Mouse (Mus musculus): ENCODE measurements around the gene Il4.

Gene Il4

DNA sequence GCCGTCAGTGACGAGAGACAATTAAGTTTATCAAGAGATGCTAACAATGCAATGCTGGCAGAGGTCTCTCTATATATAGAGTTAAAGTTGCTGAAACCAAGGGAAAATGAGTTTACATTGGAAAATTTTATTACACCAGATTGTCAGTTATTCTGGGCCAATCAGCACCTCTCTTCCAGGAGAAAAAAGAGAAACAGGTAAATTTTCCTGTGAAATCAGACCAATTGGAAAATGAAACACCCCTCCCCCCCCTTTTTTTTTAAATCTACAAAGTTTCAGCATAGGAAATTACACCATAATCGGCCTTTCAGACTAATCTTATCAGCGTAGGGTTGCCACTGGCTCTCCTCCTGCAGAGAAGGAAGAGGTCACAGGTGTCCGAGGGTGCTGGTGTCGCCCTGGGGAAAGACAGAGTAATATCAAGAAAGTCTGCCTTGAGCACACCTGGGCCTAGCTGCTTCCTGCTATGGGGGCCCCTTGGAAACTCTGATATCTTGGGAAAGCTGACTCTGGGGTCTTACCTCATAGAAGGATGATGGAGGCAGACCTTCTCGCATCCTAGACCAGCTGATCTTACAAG, at the start of gene Il4:
TSS of gene Il4 (minus strand) at position 51 of the 580 bp plus-strand sequence.
- no peak for DNase-seq (ENCODE audit: low spot score)

DNA sequence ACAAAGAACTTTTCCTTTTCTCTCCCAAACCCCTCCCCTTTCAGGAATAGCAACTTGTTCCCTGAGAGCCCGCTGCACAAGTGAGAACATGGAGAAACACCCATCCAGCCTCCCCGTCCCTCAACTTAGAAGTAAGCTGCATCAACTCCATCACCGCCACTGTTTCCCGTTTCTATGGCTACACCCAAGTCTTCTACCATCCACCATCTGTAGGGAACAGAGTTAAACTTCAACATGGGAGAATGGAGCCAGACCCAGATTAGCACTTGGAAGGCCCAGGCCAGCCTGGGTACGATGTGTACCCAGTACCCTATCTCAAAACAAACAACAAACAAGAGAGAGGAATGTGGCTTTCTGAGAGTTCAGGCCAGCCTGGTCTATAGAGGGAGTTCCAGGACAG, 45.6 kb upstream of the Il4 start:
- no peak for DNase-seq (ENCODE audit: low spot score)

DNA sequence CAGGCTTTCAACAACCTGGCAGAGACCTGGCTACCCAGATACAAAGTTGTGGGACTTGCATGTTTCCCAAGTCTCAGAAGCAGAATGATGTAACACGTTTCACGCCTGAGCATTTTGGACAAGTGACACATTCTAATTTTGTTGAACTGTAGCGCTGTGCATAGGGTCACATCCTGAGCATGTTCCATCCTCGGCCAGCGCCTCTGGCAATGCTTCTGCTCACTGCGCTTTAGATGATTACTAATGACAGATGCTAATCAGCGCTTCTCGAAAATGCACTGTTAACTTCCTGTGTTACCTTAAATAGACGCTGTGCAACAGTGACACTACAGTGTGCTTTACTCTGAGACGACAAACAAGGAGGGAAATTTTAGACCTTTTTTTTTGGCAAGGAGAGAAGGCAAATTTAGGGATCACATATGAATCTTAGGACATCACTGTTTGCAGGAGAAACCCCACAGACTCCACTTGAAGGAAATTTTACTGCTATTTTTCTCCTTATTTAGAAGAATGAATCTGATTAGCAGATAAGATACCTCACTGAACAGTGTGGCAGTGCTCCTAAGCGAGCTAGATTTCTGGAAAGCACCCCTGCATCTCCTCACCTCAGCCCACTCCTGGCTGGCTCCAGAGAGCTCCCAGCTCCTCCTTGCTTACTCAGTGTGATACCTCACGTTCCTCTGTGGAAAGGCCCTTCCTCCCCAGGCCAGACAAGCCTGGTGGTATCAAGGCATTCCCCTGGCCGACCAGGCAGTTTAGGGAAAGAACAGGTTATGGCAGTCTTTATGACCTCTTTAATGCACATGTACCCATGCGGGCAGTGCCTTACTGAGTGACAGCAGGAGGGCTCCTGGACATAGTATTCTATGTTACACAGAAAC, 44.6 kb upstream of the Il4 start:
- no peak for DNase-seq (ENCODE audit: low spot score)

DNA sequence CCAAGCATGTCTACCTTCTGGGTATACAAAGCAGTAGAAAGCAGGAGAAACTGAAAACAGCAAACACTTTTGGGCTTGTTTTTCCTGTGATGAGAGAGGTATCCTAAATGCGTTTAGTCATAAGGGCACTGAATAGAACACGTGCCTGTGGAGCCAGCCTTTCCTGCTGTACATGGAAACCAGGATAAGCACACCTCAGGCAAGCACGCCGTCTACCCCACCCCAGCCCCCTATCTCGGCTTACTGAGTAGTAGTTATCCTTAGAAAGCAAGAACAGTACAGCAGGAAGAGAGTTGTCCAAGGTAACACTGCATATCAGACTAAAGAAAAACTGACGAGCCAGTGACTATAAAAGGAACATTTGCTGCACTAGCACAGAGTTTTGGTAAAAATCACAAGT, 39.4 kb upstream of the Il4 start:
- no peak for DNase-seq (ENCODE audit: low spot score)

DNA sequence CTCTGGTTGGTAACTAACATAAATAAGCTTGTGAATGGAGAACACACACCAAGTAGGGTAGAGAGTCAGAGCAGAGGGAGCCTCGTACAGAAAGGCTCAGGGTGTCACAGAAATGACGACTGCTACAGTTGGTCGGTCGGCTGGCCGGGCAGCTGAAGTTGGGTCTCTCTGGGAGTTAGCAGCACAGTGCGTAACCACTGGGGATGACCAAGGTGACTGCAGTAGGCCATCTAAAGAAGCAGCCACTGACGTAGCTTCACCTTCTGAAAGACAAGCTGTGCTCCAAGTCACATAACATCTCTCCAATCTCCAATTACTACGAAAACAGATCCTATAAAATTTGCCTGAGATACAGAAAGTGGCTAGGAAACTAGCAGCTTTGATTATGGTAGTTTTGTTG, 38.9 kb upstream of the Il4 start:
- DNase-seq (ENCODE audit: low spot score): no peak

DNA sequence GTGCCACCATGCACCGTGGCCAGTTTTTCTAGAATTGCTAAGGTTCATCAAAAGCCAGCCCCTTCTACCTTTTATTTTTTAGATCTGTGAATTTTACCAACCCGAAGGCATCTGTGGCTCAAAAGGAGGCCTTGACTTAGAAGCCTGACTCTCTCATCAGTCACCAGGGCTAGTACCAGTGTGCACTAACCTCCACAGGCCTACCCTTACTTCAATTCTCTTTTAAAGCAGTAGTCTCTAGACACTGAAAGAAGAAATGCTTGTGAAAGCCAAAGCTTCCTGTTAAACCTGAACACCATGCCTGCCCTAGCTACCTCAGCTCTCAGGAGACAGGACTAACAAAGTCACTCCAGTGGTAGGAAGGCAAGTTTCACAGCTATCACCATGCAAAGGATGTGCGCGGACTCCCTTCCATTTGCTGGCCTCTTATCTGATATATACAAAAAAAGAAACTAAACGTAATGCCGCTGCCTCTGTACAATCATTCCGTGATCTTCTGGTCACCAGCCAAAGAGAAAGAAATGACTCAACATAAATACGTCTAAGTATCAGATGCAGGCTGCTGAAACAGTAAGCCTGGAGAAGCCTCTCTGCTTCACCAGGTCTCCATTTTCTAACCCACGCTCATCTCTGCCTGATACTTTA, 38.2 kb upstream of the Il4 start:
- no peak for DNase-seq (ENCODE audit: low spot score)

DNA sequence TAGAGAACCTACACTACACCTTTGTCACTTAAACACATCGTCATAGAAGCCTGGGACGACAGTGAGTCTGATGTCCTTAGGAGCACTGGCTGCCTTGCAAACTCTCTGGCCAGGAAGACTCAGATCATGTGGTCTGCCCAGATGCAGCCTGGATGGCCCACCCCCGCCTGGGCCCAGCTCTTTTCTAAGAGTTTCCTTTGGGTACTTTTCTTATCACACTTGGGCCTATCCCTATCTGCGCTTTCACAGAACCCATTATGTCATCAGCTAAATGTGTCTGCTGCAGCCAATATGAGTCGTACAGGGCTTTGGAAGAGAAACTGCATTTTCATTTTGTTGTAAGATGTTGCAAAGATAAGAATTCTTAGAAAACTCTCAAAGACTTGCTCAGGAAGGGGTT, 36.6 kb upstream of the Il4 start:
- DNase-seq (ENCODE audit: low spot score): no peak

DNA sequence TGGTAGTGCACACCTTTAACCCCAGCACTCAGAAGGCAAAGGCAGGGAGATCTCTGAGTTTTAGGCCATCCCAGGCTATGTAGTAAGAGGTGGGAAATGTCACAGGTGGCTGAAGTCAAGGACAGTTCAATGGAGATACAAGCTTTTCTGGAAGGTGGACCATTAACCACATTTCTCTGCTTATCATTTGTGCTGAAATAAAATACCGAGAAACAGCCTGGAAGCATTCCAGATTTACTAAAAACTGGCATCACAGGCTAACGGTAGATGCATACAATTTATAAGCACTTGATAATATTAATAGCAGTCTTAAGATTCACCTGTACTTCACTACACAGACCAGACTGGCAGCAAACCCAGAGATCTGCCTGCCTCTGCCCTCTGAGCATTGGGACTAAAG, 34.0 kb upstream of the Il4 start:
- DNase-seq (ENCODE audit: low spot score): no peak

DNA sequence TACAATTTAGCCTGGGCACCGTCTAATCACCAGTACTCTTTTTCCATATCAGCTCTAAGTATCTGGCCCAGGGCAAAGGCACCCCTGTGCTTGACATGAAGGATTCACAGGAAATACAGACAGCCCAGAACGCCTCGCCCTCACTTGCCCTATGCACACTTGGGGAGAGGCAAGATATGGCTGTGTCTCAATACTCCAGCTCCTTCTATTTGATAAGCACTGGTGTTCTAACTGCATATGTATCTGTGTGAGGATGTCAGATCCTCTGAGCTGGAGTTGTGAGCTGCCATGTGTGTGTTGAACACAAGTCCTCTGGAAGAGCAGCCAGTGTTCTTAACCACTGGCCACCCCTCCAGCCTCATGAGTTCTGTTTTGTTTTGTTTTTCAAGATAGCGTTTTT, 33.0 kb upstream of the Il4 start:
- no peak for DNase-seq (ENCODE audit: low spot score)

DNA sequence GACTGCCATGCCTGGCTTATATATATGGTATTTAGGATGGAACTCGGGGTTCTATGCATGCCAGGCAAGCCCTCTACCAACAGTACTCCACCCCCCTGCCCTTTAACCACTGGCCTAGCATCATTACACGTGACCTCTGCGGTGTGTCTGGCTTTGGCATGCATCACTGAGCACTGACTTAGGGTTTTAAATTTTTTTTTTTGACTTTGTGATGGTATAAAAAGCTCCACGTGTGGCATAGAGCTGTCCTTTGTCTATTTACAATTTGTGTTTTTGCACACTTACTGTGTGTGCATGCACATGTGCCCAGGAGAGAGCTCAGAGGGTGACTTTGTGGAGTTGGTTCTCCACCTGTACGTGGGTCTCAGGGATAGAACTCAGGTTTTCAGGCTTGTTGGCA, 25.5 kb upstream of the Il4 start:
- no peak for DNase-seq (ENCODE audit: low spot score)

DNA sequence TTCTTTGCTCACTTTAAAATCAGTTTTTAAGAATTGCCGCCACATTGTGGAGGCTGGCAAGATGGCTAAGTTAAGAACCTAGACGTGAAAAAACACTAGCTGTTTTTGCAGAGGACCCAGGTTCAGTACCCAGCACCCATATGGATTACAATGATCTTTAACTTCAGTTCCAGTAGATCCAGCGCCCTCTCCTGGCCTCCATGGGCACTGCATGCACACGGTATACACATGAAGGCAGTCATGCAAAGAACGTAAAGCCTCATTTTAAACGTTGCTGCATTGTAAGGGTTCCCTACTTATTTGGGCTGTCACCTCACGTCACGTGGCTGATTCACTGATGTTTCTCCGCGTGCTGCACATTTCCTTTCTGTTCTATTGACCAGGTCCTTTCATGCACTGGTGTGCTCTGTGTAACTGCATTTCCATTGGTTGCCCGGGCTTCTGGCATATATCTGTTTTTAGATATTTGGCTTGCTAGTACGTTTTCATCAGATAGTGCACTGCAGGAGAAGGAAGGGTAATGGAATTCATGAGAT, 24.3 kb upstream of the Il4 start:
- no peak for DNase-seq (ENCODE audit: low spot score)

DNA sequence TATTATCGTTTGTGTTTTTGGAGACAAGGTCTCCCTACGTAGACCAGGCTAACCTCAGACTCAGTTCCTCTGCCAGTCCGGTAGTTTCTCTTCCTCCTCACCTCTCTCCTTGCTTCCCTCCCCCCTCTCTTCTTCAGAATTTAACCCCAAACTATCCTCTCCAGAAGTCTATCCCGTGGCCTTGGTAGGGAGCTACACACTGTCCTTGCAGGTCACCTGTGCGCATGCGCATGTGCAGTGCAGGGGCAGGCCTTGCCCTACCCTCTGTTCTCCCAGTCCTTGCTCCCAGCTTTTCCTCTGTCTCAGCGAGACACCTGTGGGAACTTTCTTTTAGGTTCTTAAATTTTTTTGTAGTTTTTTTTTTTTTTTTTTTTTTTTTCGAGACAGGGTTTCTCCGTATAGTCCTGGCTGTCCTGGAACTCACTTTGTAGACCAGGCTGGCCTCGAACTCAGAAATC, 19.4 kb upstream of the Il4 start:
- no peak for DNase-seq (ENCODE audit: low spot score)

DNA sequence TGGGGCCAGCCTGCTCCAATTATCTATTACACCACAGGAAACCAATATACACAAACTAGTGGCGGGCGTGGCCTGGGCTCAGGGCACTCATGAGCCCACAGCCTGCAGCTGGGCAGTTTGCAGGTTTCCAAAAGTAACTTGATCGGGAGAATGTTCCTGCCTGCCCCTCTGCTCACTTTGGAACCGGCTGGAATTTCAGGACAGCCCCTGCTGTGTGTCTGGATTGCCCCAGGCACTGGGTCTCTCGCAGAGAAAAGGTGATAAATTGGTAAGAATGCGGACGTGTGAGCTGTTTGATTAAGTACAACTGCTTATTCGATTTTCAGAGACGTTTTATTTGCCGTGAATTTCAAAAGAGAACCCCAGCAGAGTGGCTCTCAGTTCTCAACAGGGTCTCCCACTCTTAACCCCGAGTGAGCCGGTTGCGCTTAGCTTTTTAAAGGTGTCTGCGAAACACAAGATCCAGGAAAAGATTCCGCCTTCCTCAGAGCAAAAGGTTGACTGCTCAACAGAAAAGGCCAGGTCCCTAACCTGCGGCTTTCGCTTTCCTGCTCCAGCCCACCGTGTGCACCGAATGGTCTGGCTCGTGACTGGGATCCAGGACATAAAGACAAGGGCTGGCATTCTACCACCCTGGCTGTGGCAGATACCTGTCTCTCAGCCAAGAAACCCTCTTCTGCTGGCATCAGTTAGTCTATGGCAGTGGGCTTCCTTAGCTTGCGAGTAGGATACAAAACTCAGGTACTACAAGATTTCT, 18.8 kb upstream of the Il4 start:
- DNase-seq (ENCODE audit: low spot score): no peak

DNA sequence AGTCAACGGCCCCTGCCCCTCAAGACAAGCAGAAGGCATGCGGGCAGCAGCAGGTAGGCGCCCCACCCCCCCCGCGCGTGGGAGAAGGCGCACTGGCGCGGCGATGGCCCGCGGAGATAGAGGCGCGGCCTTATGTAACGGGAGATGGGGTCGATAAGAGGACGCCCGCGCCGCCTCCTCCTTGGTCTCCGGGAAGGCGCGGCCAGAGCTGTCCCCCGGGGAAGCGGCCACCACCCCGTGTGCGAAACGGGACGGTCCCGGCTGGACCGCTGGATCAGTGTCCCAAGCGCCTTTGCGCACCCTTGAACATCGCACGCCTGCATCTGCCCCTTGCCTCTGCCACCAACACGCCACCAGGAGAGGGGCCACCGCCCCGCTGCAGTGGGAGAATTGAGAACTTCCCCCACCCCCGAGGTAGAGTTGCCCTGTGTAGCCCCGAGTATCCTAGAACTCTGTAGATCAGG, 17.7 kb upstream of the Il4 start:
- no peak for DNase-seq (ENCODE audit: low spot score)

DNA sequence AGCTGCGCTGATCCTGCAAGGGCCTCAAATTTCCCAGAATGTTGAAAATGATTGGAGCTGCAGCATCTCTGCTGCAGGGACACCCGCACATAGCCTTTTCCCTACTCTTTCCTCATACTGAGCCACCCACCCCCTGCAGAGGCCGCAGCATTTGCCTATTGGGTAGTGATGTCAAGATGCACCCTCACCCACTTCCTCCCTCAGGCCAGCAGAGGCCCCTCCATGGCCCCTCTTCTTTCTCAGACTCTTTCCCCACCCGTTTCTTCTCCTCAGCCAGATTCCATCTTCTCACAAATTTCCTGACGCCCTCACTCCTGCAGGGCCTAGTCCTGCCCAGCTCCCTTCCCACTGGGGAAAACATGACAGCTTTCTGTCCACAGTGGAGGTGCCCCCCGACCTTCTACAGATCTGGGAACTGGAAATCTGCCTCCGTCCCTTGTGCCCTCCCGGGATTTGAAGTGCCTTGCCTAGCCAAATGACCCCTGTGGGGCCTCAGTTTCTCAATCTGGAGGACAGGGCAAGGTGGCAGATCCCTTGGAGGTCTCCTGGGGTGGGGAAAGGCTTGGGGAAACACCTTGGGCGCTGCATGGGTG, 17.2 kb upstream of the Il4 start:
- no peak for DNase-seq (ENCODE audit: low spot score)

DNA sequence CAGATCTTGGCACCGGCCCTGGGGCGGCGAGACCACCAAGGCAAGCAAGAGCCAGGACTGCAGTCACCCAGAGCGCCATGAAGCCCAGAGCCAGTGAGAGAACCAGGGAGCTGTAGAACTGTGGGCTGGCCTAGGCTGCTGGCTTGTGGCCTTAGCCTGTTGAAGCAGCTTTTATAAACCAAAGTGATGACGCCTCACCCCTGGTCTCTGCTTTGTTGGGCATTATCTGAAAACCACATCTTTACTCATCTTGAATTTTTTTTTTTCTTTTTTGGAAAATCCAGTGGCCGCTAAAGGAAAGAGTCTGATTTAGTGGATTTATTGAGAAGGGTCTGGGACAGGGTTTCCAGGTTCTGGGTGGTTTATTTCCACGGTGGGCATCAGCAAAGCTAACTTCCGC, 16.1 kb upstream of the Il4 start, which contains the start of gene Il13:
TSS of gene Il13 (minus strand) at position 147 of the 400 bp plus-strand sequence.
- no peak for DNase-seq (ENCODE audit: low spot score)

DNA sequence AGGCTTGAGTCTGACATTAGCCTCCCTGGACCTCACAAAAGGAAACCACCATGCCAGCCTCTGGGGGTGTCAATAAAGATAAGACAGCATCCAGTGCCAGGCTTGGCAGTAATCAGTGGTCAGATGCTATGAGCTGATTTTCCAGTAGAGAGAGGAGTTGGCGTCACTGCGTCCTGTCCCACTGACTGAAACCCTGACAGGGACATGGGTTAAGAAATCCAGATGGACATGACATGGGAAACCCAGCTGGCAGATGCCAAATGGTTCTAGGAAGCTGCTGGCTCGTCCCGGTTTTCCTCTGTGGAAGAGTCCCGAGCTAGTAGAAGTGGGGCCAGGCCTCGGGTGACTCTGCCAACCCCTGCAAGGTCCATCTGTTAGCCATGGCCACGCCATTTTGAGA, 15.2 kb upstream of the Il4 start:
- DNase-seq (ENCODE audit: low spot score): no peak

DNA sequence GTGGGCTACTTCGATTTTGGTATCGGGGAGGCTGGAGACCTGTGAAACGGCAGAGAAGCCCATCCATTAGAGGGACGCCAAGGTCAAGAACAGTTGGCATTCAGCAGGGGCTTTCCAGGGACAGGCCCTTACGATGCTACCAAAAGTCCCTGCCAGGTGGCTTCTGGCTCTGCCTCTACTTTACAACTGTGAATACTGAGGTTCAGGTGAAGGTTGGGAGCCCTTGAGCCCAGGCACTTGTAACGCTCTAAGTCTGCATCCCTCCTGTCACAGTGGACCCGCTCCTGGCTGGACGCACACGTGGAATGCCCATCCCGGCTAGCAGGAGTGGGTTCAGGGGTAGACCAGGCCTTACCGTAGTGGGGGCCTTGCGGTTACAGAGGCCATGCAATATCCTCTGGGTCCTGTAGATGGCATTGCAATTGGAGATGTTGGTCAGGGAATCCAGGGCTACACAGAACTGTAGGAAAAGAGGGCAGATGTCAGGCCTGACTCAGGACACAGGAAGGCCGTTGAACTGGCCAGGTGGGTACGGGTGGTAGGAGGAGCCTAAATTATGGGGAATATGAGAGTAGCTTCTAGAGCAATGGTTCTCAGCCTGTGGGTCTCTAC, 13.8 kb upstream of the Il4 start:
- DNase-seq (ENCODE audit: low spot score): no peak

DNA sequence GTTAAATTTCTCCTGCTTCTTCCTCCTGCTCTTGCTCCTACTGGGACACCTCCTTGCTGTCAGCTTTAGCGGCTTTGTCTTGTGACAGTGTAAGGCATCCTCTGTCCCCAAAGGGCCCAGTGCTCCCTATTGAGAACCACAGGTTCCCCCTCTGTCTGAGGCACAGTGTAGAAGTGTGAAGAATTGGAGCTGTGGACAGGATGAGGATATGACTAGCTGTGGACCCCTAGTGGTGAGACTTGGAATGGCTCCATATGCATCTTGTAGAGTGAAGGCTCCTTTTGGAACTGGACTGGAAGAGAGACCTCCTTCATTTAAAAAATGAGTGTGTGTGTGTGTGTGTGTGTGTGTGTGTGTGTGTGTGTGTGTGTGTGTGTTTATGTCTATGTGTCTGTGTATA, 9.4 kb upstream of the Il4 start:
- DNase-seq (ENCODE audit: low spot score): peak; percentile 68

DNA sequence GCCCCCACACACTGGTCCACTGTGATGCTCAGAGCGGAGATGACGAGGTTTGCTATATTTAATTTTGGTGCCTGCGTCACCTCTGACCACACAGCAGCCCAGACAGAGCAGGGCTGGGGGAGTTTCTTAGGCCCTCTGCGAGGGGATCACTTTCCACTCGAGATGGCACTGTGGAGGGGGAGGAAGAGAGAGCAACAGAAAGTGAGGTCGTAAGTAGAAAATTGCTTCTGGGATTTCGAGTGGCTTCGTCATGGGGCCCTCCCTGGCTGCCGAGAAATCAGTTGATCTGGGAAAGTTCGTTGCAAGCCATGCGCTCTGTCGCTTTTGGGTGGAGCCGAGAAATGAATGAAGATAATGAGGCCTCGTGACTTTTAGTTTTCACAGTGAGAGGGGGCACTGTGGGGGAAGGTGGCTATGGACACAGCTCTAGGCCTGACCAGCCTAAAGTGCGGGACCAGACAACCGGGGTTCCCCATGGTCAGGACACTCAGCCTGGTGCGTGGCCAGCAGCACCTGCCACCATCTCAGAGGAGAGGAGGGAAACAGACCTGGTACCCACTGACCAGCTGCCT, 8.4 kb upstream of the Il4 start:
- no peak for DNase-seq (ENCODE audit: low spot score)

DNA sequence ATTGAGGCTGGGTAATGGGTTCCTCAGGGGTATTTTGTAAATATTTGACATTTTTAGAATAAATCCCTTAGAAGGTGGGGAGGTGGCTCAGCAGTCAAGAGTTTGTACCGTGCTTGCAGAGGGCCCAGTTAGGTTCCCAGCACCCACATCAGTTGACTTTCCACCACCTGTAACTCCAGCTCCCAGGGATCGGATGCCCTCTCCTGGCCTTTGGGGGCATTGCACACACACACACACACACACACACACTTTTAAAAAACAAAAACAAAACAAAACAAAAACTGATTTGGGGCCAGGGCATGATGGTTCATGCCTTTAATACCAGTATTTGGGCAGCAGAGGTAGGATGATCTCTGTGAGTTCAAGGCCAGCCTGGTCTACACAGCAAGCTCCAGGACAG, 5.7 kb upstream of the Il4 start:
- DNase-seq (ENCODE audit: low spot score): no peak
